Mouse (Mus musculus): ENCODE results near the gene Gpr62. TPM values are rescaled to one million over a fixed set of nuclear protein-coding genes. Genes with fewer than 3 reads are reported as not detected.
A peak's percentile ranks its signal among the peaks of the same experiment; 100 is the strongest.

The Gpr62 gene
- polyA plus RNA-seq (2015; fragmentation: Nextera tagmentation; extraction: Ambion mirVana): 0.52 and 0.91 TPM in 2 replicates

GRCm38 (mm10) chr9:106465571-106466200 is at the start of gene Gpr62:
Gpr62 (minus strand) TSS chr9:106465938.
- Histone ChIP-seq H3K9ac (ENCODE audit: low read depth, low read length) (peak within 1 kb of the TSS; percentile 65), H3K27ac (0 out of 2 replicates have a peak within 1 kb of the TSS, but pooled peaks have one; percentile 6), H3K4me3 (replicated peaks; ENCODE audit: low read depth, low read length) (peak within 1 kb of the TSS; percentile 52), H3K4me1 (replicated peaks; ENCODE audit: insufficient read depth, low read length) (peaks cover 10% of the 10 kb centered on the region; the same call in 1 of the 2 replicates), H3K4me2 (ENCODE audit: low read length) (peak within 1 kb of the TSS; percentile 98), H3K27me3 (ENCODE audit: insufficient read depth, low read length) (no peaks in the 10 kb centered on the region), H3K36me3 (ENCODE audit: insufficient read depth, low read length) (peaks cover 13% of the 10 kb centered on the region), H3K9me3 (replicated peaks; ENCODE audit: low read length) (no peaks in the 10 kb centered on the region)
- ATAC-seq (replicated peaks; ENCODE audit: low FRiP score, low read depth) (peak; percentile 18; the same call in 1 of the 2 replicates), DNase-seq (ENCODE audit: low spot score) (no peak)
- 23% methylated on average over 26 of the region's 26 CpGs for WGBS
- no peak for TF ChIP-seq CTCF (IDR thresholded peaks at IDR 0.05; ENCODE audit: low read depth)

GRCm38 (mm10) chr9:106514273-106514672 is 48.5 kb upstream of the Gpr62 start, which contains the start of gene Iqcf5:
Iqcf5 (plus strand) TSS chr9:106514573.
- Histone ChIP-seq H3K36me3 (ENCODE audit: insufficient read depth, low read length) (no peaks in the 10 kb centered on the region), H3K4me1 (replicated peaks; ENCODE audit: insufficient read depth, low read length) (no peaks in the 10 kb centered on the region), H3K27ac (no peak within 1 kb of the TSS), H3K27me3 (ENCODE audit: insufficient read depth, low read length) (no peaks in the 10 kb centered on the region), H3K9me3 (replicated peaks; ENCODE audit: low read length) (no peaks in the 10 kb centered on the region), H3K4me2 (ENCODE audit: low read length) (no peak within 1 kb of the TSS), H3K4me3 (replicated peaks; ENCODE audit: low read depth, low read length) (no peak within 1 kb of the TSS), H3K9ac (ENCODE audit: low read depth, low read length) (no peak within 1 kb of the TSS)
- no peak for DNase-seq (ENCODE audit: low spot score)
- TF ChIP-seq CTCF (IDR thresholded peaks at IDR 0.05; ENCODE audit: low read depth): no peak
- 88% methylated on average over 4 of the region's 4 CpGs for WGBS
- no peak for ATAC-seq (replicated peaks; ENCODE audit: low FRiP score, low read depth)

GRCm38 (mm10) chr9:106513566-106513965 is 47.8 kb upstream of the Gpr62 start:
- H3K4me1 ChIP-seq (replicated peaks; ENCODE audit: insufficient read depth, low read length): no peaks in the 10 kb centered on the region
- no peak overlapping the region for H3K4me2 ChIP-seq (ENCODE audit: low read length)
- ATAC-seq (replicated peaks; ENCODE audit: low FRiP score, low read depth) (no peak), DNase-seq (ENCODE audit: low spot score) (no peak)
- H3K9me3 ChIP-seq (replicated peaks; ENCODE audit: low read length): no peaks in the 10 kb centered on the region
- H3K27ac ChIP-seq: no peak overlapping the region
- H3K36me3 ChIP-seq (ENCODE audit: insufficient read depth, low read length): no peaks in the 10 kb centered on the region
- no peaks in the 10 kb centered on the region for H3K27me3 ChIP-seq (ENCODE audit: insufficient read depth, low read length)
- 75% methylated on average over 6 of the region's 6 CpGs for WGBS
- no peak overlapping the region for H3K9ac ChIP-seq (ENCODE audit: low read depth, low read length)
- TF ChIP-seq CTCF (IDR thresholded peaks at IDR 0.05; ENCODE audit: low read depth): no peak
- H3K4me3 ChIP-seq (replicated peaks; ENCODE audit: low read depth, low read length): no peak overlapping the region

GRCm38 (mm10) chr9:106512729-106513450 is 47.2 kb upstream of the Gpr62 start:
- H3K27me3 ChIP-seq (ENCODE audit: insufficient read depth, low read length): no peaks in the 10 kb centered on the region
- H3K4me3 ChIP-seq (replicated peaks; ENCODE audit: low read depth, low read length): no peak overlapping the region
- H3K9ac ChIP-seq (ENCODE audit: low read depth, low read length): no peak overlapping the region
- ATAC-seq (replicated peaks; ENCODE audit: low FRiP score, low read depth): no peak
- 48% methylated on average over 13 of the region's 13 CpGs for WGBS
- TF ChIP-seq CTCF (IDR thresholded peaks at IDR 0.05; ENCODE audit: low read depth): no peak
- DNase-seq (ENCODE audit: low spot score): peak; percentile 70
- H3K27ac ChIP-seq: no peak overlapping the region
- H3K9me3 ChIP-seq (replicated peaks; ENCODE audit: low read length): no peaks in the 10 kb centered on the region
- H3K4me1 ChIP-seq (replicated peaks; ENCODE audit: insufficient read depth, low read length): no peaks in the 10 kb centered on the region
- H3K4me2 ChIP-seq (ENCODE audit: low read length): no peak overlapping the region
- no peaks in the 10 kb centered on the region for H3K36me3 ChIP-seq (ENCODE audit: insufficient read depth, low read length)

GRCm38 (mm10) chr9:106509356-106509755 is 43.6 kb upstream of the Gpr62 start:
- WGBS: 90% methylated on average over 10 of the region's 10 CpGs
- Histone ChIP-seq H3K27ac (no peak overlapping the region), H3K4me3 (replicated peaks; ENCODE audit: low read depth, low read length) (no peak overlapping the region), H3K9me3 (replicated peaks; ENCODE audit: low read length) (no peaks in the 10 kb centered on the region), H3K4me1 (replicated peaks; ENCODE audit: insufficient read depth, low read length) (no peaks in the 10 kb centered on the region), H3K9ac (ENCODE audit: low read depth, low read length) (no peak overlapping the region), H3K27me3 (ENCODE audit: insufficient read depth, low read length) (no peaks in the 10 kb centered on the region), H3K36me3 (ENCODE audit: insufficient read depth, low read length) (no peaks in the 10 kb centered on the region), H3K4me2 (ENCODE audit: low read length) (no peak overlapping the region)
- DNase-seq (ENCODE audit: low spot score) (peak; percentile 18), ATAC-seq (replicated peaks; ENCODE audit: low FRiP score, low read depth) (no peak)
- TF ChIP-seq CTCF (IDR thresholded peaks at IDR 0.05; ENCODE audit: low read depth): no peak

GRCm38 (mm10) chr9:106504246-106504645 is 38.5 kb upstream of the Gpr62 start:
- Histone ChIP-seq H3K9ac (ENCODE audit: low read depth, low read length) (no peak overlapping the region), H3K9me3 (replicated peaks; ENCODE audit: low read length) (no peaks in the 10 kb centered on the region), H3K4me3 (replicated peaks; ENCODE audit: low read depth, low read length) (no peak overlapping the region), H3K4me2 (ENCODE audit: low read length) (no peak overlapping the region), H3K4me1 (replicated peaks; ENCODE audit: insufficient read depth, low read length) (no peaks in the 10 kb centered on the region), H3K27ac (no peak overlapping the region), H3K27me3 (ENCODE audit: insufficient read depth, low read length) (no peaks in the 10 kb centered on the region), H3K36me3 (ENCODE audit: insufficient read depth, low read length) (no peaks in the 10 kb centered on the region)
- WGBS: 74% methylated on average over 6 of the region's 6 CpGs
- ATAC-seq (replicated peaks; ENCODE audit: low FRiP score, low read depth) (no peak), DNase-seq (ENCODE audit: low spot score) (no peak)
- no peak for TF ChIP-seq CTCF (IDR thresholded peaks at IDR 0.05; ENCODE audit: low read depth)
